ENCODE assay signal across 23 mouse cellular contexts in the genomic region with DNA sequence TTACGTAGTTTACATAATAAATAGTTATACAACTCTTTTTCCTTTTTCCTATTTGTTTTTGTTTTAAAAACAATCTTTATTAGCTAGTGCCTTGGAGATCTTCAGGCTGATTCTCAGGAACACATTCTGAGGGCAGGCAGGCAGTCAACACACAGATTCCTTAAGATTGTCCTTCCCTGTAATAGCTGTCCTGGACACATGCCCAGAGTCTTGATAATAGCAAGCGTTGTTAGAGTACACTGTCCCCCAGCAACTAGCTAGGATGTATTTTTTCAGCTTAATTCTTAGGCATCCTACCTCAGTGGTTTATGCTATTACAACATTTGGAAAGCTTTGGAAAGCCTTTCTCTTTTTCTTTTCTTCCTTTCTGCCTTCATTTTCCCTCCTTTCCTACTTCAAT. TPM values are rescaled to one million over a fixed set of nuclear protein-coding genes. Genes with fewer than 3 reads are reported as not detected.
DNase-seq lines count a peak whose midpoint lies in the region; ATAC-seq and TF ChIP-seq lines count a peak whose summit lies in the region.
"Had no signal": no experiment of that assay in that cellular context is flagged by ENCODE, and none has a peak within 500 bp of the region (broad histone marks: within the 10 kb centered on the region; RNA-seq: fewer than 3 reads in every experiment).

No protein-coding gene starts in this region.

- no peaks in the 10 kb centered on the region for H3K4me1 ChIP-seq in lung, embryonic 15.5 days
- H3K4me1 ChIP-seq in lung, adult 2 months (ENCODE audit: control insufficient read depth, insufficient read depth, low read length) = no peaks in the 10 kb centered on the region
- H3K4me1 ChIP-seq: embryonic facial prominence, embryonic 12.5 days; forebrain, embryonic 15.5 days; heart, embryonic 10.5 days; kidney, embryonic 15.5 days had no signal

- WGBS in lung, embryonic 15.5 days = 43% methylated on average over 2 of the region's 2 CpGs
- WGBS in lung, adult 2 months = 61% methylated on average over 2 of the region's 2 CpGs

- TF ChIP-seq POLR2A in lung, adult 2 months (IDR thresholded peaks at IDR 0.05; ENCODE audit: borderline replicate concordance, extremely low read depth, low read depth, low read length) = no peak

- peak; percentile 78; the same call in 1 of the 2 replicates for ATAC-seq in lung, embryonic 15.5 days (ENCODE audit: borderline replicate concordance, extremely low read depth, low FRiP score, low TSS enrichment)
- ATAC-seq: activated CD4-positive, CD25-positive, alpha-beta regulatory T cell, adult 4 months; forebrain, embryonic 15.5 days; hindbrain, embryonic 16.5 days; intestine, embryonic 16.5 days had no signal

- no peaks in the 10 kb centered on the region for H3K9me3 ChIP-seq in lung, embryonic 15.5 days
- H3K9me3 ChIP-seq: embryonic facial prominence, embryonic 12.5 days; forebrain, embryonic 15.5 days; heart, embryonic 10.5 days; kidney, embryonic 15.5 days had no signal

- no peak for TF ChIP-seq CTCF in lung, adult 2 months (IDR thresholded peaks at IDR 0.05; ENCODE audit: insufficient read depth, low read length)
- no peak for TF ChIP-seq CTCF in layer of hippocampus, adult 2 months (conservative IDR thresholded peaks at IDR 0.05)

- H3K9ac ChIP-seq in lung, embryonic 15.5 days = no peak overlapping the region
- H3K9ac ChIP-seq: embryonic facial prominence, embryonic 12.5 days; forebrain, embryonic 15.5 days; kidney, embryonic 15.5 days had no signal

- H3K4me3 ChIP-seq in lung, embryonic 15.5 days = no peak overlapping the region
- no peak overlapping the region for H3K4me3 ChIP-seq in lung, adult 2 months (replicated peaks; ENCODE audit: extremely low read depth, low read depth, low read length)
- no peak overlapping the region for H3K4me3 ChIP-seq in layer of hippocampus, adult 2 months
- H3K4me3 ChIP-seq: embryonic facial prominence, embryonic 12.5 days; forebrain, embryonic 15.5 days; heart, embryonic 10.5 days; kidney, embryonic 15.5 days had no signal

- peak; percentile 4 to 6 for DNase-seq in heart, postnatal 14 days
- DNase-seq in heart, adult 11 months = no peak
- DNase-seq in lung, adult 2 months = no peak
- DNase-seq in MN1 (ENCODE audit: low spot score) (peak; percentile 35), adipocyte (ENCODE audit: low spot score) (peak; percentile 10)
- DNase-seq in layer of hippocampus, adult 2 months (ENCODE audit: low spot score in 2 of 2) = no peak
- DNase-seq: adrenal gland, postnatal 14 days; cerebellum, adult 18-20 months; gastrocnemius, postnatal 36 days; layer of hippocampus, postnatal 36 days; right cerebral cortex, adult 18-20 months; thymus, postnatal 25 days had no signal

- H3K27me3 ChIP-seq in lung, embryonic 15.5 days = no peaks in the 10 kb centered on the region
- H3K27me3 ChIP-seq: embryonic facial prominence, embryonic 12.5 days; forebrain, embryonic 15.5 days; kidney, embryonic 15.5 days had no signal

- intact Hi-C loops in heart, postnatal 14 days (cut with DNase I) = no loop called here

- H3K4me2 ChIP-seq in lung, embryonic 15.5 days = no peak overlapping the region
- H3K4me2 ChIP-seq: embryonic facial prominence, embryonic 12.5 days; forebrain, embryonic 15.5 days; kidney, embryonic 15.5 days; liver, embryonic 11.5 days; midbrain, embryonic 11.5 days had no signal

- no peaks in the 10 kb centered on the region for H3K36me3 ChIP-seq in lung, embryonic 15.5 days
- H3K36me3 ChIP-seq: embryonic facial prominence, embryonic 12.5 days; forebrain, embryonic 15.5 days; heart, embryonic 10.5 days; kidney, embryonic 15.5 days had no signal

- peak overlapping the region; percentile 21; the same call in 1 of the 2 replicates for H3K27ac ChIP-seq in lung, embryonic 15.5 days
- H3K27ac ChIP-seq in layer of hippocampus, adult 2 months = no peak overlapping the region
- H3K27ac ChIP-seq: embryonic facial prominence, embryonic 12.5 days; forebrain, embryonic 15.5 days; heart, embryonic 10.5 days; kidney, embryonic 15.5 days; macrophage had no signal

RNA-seq across cellular contexts. Expression of a gene that starts 58.1 kb away (rescaled TPM):
- total RNA-seq in heart, postnatal 14 days (2021) = 10 to 100 TPM; 22.4 to 23.7 TPM
- 66.1 and 69.3 TPM in 2 replicates for polyA plus RNA-seq in lung, embryonic 15.5 days (2015; fragmentation: Nextera tagmentation; extraction: Ambion mirVana)
- polyA plus RNA-seq in lung, adult 2 months (2012; rRNA removed) = 15.6 and 20.0 TPM in 2 replicates
- total RNA-seq in layer of hippocampus, adult 2 months (2021) = 1 to 10 TPM; 8.5 to 9.5 TPM

Comparison
In these comparisons a context has a peak if more than half of its experiments do, and no peak if none do; other contexts are left out.
1. DNase-seq: peak in heart, postnatal 14 days (2 of 2), MN1 (single experiment) and adipocyte (single experiment); none in heart, adult 11 months (single experiment), lung, adult 2 months (single experiment) and layer of hippocampus, adult 2 months (0 of 2).